26 mouse cellular contexts compared by ENCODE assay signal in genomic region chr8:60735961-60736360, GRCm38 (mm10).
DNase-seq lines count a peak whose midpoint lies in the region; ATAC-seq and TF ChIP-seq lines count a peak whose summit lies in the region.
"Had no signal": no experiment of that assay in that cellular context is flagged by ENCODE, and none has a peak within 500 bp of the region (broad histone marks: within the 10 kb centered on the region; RNA-seq: fewer than 3 reads in every experiment).

No protein-coding gene starts in this region.

- H3K27ac ChIP-seq in kidney, adult 2 months (ENCODE audit: insufficient read depth, low read depth, low read length): no peak overlapping the region
- H3K27ac ChIP-seq in stomach, embryonic 16.5 days (ENCODE audit: low read length): no peak overlapping the region
- H3K27ac ChIP-seq in stomach, postnatal 0 days (replicated peaks): no peak overlapping the region
- H3K27ac ChIP-seq in intestine, embryonic 15.5 days: no peak overlapping the region
- H3K27ac ChIP-seq in forebrain, embryonic 15.5 days (replicated peaks): no peak overlapping the region
- no peak overlapping the region for H3K27ac ChIP-seq in midbrain, embryonic 11.5 days (ENCODE audit: low read depth, low read length)
- H3K27ac ChIP-seq: embryonic facial prominence, embryonic 12.5 days; hindbrain, embryonic 10.5 days; kidney, postnatal 0 days; liver, embryonic 12.5 days; macrophage had no signal

- no peaks in the 10 kb centered on the region for H3K36me3 ChIP-seq in kidney, adult 2 months (ENCODE audit: control insufficient read depth, insufficient read depth, low read length)
- H3K36me3 ChIP-seq in stomach, embryonic 16.5 days (ENCODE audit: control insufficient read depth, insufficient read depth, low read length): no peaks in the 10 kb centered on the region
- H3K36me3 ChIP-seq in stomach, postnatal 0 days (ENCODE audit: control insufficient read depth, insufficient read depth, low read length): no peaks in the 10 kb centered on the region
- H3K36me3 ChIP-seq in intestine, embryonic 15.5 days: no peaks in the 10 kb centered on the region
- no peaks in the 10 kb centered on the region for H3K36me3 ChIP-seq in forebrain, embryonic 15.5 days
- H3K36me3 ChIP-seq in midbrain, embryonic 11.5 days (ENCODE audit: control insufficient read depth, insufficient read depth, low read length): no peaks in the 10 kb centered on the region
- H3K36me3 ChIP-seq: embryonic facial prominence, embryonic 12.5 days; hindbrain, embryonic 10.5 days; liver, embryonic 12.5 days had no signal

- no peak overlapping the region for H3K9ac ChIP-seq in stomach, embryonic 16.5 days (ENCODE audit: low read length)
- H3K9ac ChIP-seq in stomach, postnatal 0 days (ENCODE audit: low read length): no peak overlapping the region
- no peak overlapping the region for H3K9ac ChIP-seq in intestine, embryonic 15.5 days
- no peak overlapping the region for H3K9ac ChIP-seq in forebrain, embryonic 15.5 days (replicated peaks)
- H3K9ac ChIP-seq in midbrain, embryonic 11.5 days (ENCODE audit: low read length): no peak overlapping the region
- H3K9ac ChIP-seq: embryonic facial prominence, embryonic 12.5 days; liver, embryonic 12.5 days; liver, postnatal 0 days had no signal

- DNase-seq in kidney, adult 2 months: peak; percentile 53
- DNase-seq in kidney, postnatal 14 days: no peak
- DNase-seq in stomach, postnatal 0 days (ENCODE audit: low spot score): no peak
- DNase-seq in right cerebral cortex, postnatal 4 days: no peak
- no peak for DNase-seq in midbrain, embryonic 11.5 days (ENCODE audit: low spot score, missing footprints)
- DNase-seq: adrenal gland, postnatal 10 days; cerebellum, adult 11 months; cerebellum, adult 9-10 months; cerebellum, postnatal 36 days; gastrocnemius, postnatal 14 days; heart, postnatal 14 days; kidney, adult 11 months; left cerebral cortex, postnatal 4 days; liver, postnatal 0 days; midbrain, embryonic 14.5 days; thymus, postnatal 14 days had no signal

- TF ChIP-seq CTCF in kidney, adult 2 months (conservative IDR thresholded peaks at IDR 0.05; ENCODE audit: insufficient read depth, insufficient read length, low read depth, low read length): no peak
- no peak for TF ChIP-seq CTCF in stomach, postnatal 0 days (IDR thresholded peaks at IDR 0.05; ENCODE audit: low read depth)

- no peak overlapping the region for H3K4me3 ChIP-seq in kidney, adult 2 months (ENCODE audit: insufficient read depth, low read depth, low read length)
- no peak overlapping the region for H3K4me3 ChIP-seq in stomach, embryonic 16.5 days (replicated peaks; ENCODE audit: low read length)
- no peak overlapping the region for H3K4me3 ChIP-seq in stomach, postnatal 0 days (ENCODE audit: low read depth, low read length)
- H3K4me3 ChIP-seq in intestine, embryonic 15.5 days (replicated peaks): no peak overlapping the region
- H3K4me3 ChIP-seq in forebrain, embryonic 15.5 days: no peak overlapping the region
- no peak overlapping the region for H3K4me3 ChIP-seq in midbrain, embryonic 11.5 days (ENCODE audit: low read depth, low read length)
- H3K4me3 ChIP-seq: embryonic facial prominence, embryonic 12.5 days; hindbrain, embryonic 10.5 days; liver, embryonic 12.5 days had no signal

- no peak overlapping the region for H3K4me2 ChIP-seq in stomach, embryonic 16.5 days (ENCODE audit: low read depth, low read length)
- H3K4me2 ChIP-seq in stomach, postnatal 0 days (replicated peaks; ENCODE audit: low read depth): no peak overlapping the region
- H3K4me2 ChIP-seq in intestine, embryonic 15.5 days (replicated peaks): no peak overlapping the region
- no peak overlapping the region for H3K4me2 ChIP-seq in forebrain, embryonic 15.5 days (replicated peaks)
- no peak overlapping the region for H3K4me2 ChIP-seq in midbrain, embryonic 11.5 days
- H3K4me2 ChIP-seq: embryonic facial prominence, embryonic 12.5 days; liver, embryonic 12.5 days had no signal

- no peaks in the 10 kb centered on the region for H3K27me3 ChIP-seq in kidney, adult 2 months (replicated peaks; ENCODE audit: control insufficient read depth, insufficient read depth, low read length)
- H3K27me3 ChIP-seq in stomach, embryonic 16.5 days (ENCODE audit: control insufficient read depth, insufficient read depth, low read length): no peaks in the 10 kb centered on the region
- H3K27me3 ChIP-seq in stomach, postnatal 0 days (ENCODE audit: control insufficient read depth, insufficient read depth, low read length): no peaks in the 10 kb centered on the region
- H3K27me3 ChIP-seq in intestine, embryonic 15.5 days (replicated peaks): no peaks in the 10 kb centered on the region
- no peaks in the 10 kb centered on the region for H3K27me3 ChIP-seq in forebrain, embryonic 15.5 days
- H3K27me3 ChIP-seq in midbrain, embryonic 11.5 days (ENCODE audit: control insufficient read depth, insufficient read depth, low read length): no peaks in the 10 kb centered on the region
- H3K27me3 ChIP-seq: embryonic facial prominence, embryonic 12.5 days; liver, embryonic 12.5 days had no signal

- H3K4me1 ChIP-seq in kidney, adult 2 months (ENCODE audit: control insufficient read depth, insufficient read depth, low read length): no peaks in the 10 kb centered on the region
- H3K4me1 ChIP-seq in stomach, embryonic 16.5 days (ENCODE audit: control insufficient read depth, insufficient read depth, low read length): no peaks in the 10 kb centered on the region
- no peaks in the 10 kb centered on the region for H3K4me1 ChIP-seq in stomach, postnatal 0 days (replicated peaks; ENCODE audit: control insufficient read depth, insufficient read depth)
- no peaks in the 10 kb centered on the region for H3K4me1 ChIP-seq in intestine, embryonic 15.5 days (replicated peaks)
- no peaks in the 10 kb centered on the region for H3K4me1 ChIP-seq in forebrain, embryonic 15.5 days
- no peaks in the 10 kb centered on the region for H3K4me1 ChIP-seq in midbrain, embryonic 11.5 days (ENCODE audit: control insufficient read depth, insufficient read depth, low read length)
- H3K4me1 ChIP-seq: embryonic facial prominence, embryonic 12.5 days; hindbrain, embryonic 10.5 days; liver, embryonic 12.5 days had no signal

- TF ChIP-seq POLR2A in kidney, adult 2 months (IDR thresholded peaks at IDR 0.05; ENCODE audit: low read depth, low read length): no peak

- no peaks in the 10 kb centered on the region for H3K9me3 ChIP-seq in stomach, embryonic 16.5 days (replicated peaks; ENCODE audit: control insufficient read depth, low read length)
- no peaks in the 10 kb centered on the region for H3K9me3 ChIP-seq in stomach, postnatal 0 days (ENCODE audit: control insufficient read depth, low read length)
- no peaks in the 10 kb centered on the region for H3K9me3 ChIP-seq in intestine, embryonic 15.5 days
- H3K9me3 ChIP-seq in forebrain, embryonic 15.5 days: no peaks in the 10 kb centered on the region
- H3K9me3 ChIP-seq in midbrain, embryonic 11.5 days (ENCODE audit: control insufficient read depth, low read length): no peaks in the 10 kb centered on the region
- H3K9me3 ChIP-seq: embryonic facial prominence, embryonic 12.5 days; hindbrain, embryonic 10.5 days; liver, embryonic 12.5 days had no signal

- no peak for TF ChIP-seq EP300 in stomach, postnatal 0 days (optimal IDR thresholded peaks at IDR 0.05)

- 56% methylated on average over 3 of the region's 3 CpGs for WGBS in kidney, adult 2 months
- WGBS in stomach, embryonic 16.5 days: 67% methylated on average over 3 of the region's 3 CpGs
- 67% methylated on average over 3 of the region's 3 CpGs for WGBS in stomach, postnatal 0 days
- WGBS in intestine, embryonic 15.5 days: 74% methylated on average over 3 of the region's 3 CpGs
- WGBS in forebrain, embryonic 15.5 days: 75% methylated on average over 3 of the region's 3 CpGs
- WGBS in midbrain, embryonic 11.5 days: 81% methylated on average over 3 of the region's 3 CpGs

- peak; percentile 13; the same call in 1 of the 2 replicates for ATAC-seq in stomach, embryonic 16.5 days (ENCODE audit: insufficient read depth, low FRiP score)
- no peak for ATAC-seq in stomach, postnatal 0 days (ENCODE audit: low FRiP score, low TSS enrichment)
- ATAC-seq in intestine, embryonic 15.5 days: peak; percentile 23; the same call in 1 of the 2 replicates
- no peak for ATAC-seq in forebrain, embryonic 15.5 days (replicated peaks)
- no peak for ATAC-seq in midbrain, embryonic 11.5 days (ENCODE audit: low FRiP score)
- ATAC-seq: forebrain, embryonic 14.5 days; hindbrain, embryonic 16.5 days; liver, embryonic 12.5 days; liver, postnatal 0 days had no signal

Comparison
In these comparisons a context has a peak if more than half of its experiments do, and no peak if none do; other contexts are left out.
1. ATAC-seq: peak in stomach, embryonic 16.5 days (single experiment) and intestine, embryonic 15.5 days (single experiment); none in stomach, postnatal 0 days (single experiment), forebrain, embryonic 15.5 days (single experiment) and midbrain, embryonic 11.5 days (single experiment).